Mouse (Mus musculus) G1E (cell line): ENCODE results near the gene Rgs12. TPM values are rescaled to one million over a fixed set of nuclear protein-coding genes. Genes with fewer than 3 reads are reported as not detected.
A peak's percentile ranks its signal among the peaks of the same experiment; 100 is the strongest.

Experiments used
- ATAC-seq: 2 replicates; pipeline ENCODE4 v1.8.0; 2016; ENCODE audit warnings: mild to moderate bottlenecking; ENCODE audit not compliant: insufficient number of reproducible peaks, poor library complexity, low FRiP score, severe bottlenecking; ENCODE audit errors: extremely low read depth
- DNase-seq: peaks from one replicate; pipeline ENCODE4 v3.0.0; 2012; ENCODE audit warnings: low spot score
- H3K27me3 ChIP-seq: 2 replicates; pipeline ENCODE4 v1.6.1; 2012; ENCODE audit warnings: mild to moderate bottlenecking, low read length, inconsistent platforms; ENCODE audit not compliant: insufficient read depth
- H3K36me3 ChIP-seq: replicated peaks from 2 replicates; pipeline ENCODE3; 2012; ENCODE audit warnings: mild to moderate bottlenecking, inconsistent platforms
- H3K4me1 ChIP-seq: 2 replicates; pipeline ENCODE4 v1.6.1; 2012; ENCODE audit warnings: low read depth, low read length, inconsistent platforms, mixed read lengths; ENCODE audit not compliant: insufficient read depth
- H3K4me3 ChIP-seq: 2 replicates; pipeline ENCODE4 v1.5.1; 2012; ENCODE audit warnings: low read depth, mild to moderate bottlenecking, inconsistent platforms, low read length, moderate library complexity, mixed read lengths
- H3K9me3 ChIP-seq: replicated peaks from 2 replicates; pipeline ENCODE4 v1.6.1; 2012; ENCODE audit warnings: inconsistent platforms
- CTCF ChIP-seq: IDR thresholded peaks from 2 replicates; pipeline ENCODE4 v1.5.1; 2012; ENCODE audit warnings: low read depth, low read length, inconsistent platforms, mixed read lengths
- GATA1 ChIP-seq: IDR thresholded peaks from 2 replicates; pipeline ENCODE4 v1.6.1; 2012; ENCODE audit warnings: borderline replicate concordance, low read length, inconsistent platforms, mixed read lengths
- GATA2 ChIP-seq: IDR thresholded peaks from 2 replicates; pipeline ENCODE4 v1.6.1; 2012; ENCODE audit warnings: low read depth, low read length, inconsistent platforms, borderline replicate concordance
- POLR2AphosphoS5 ChIP-seq: IDR thresholded peaks from 2 replicates; pipeline ENCODE4 v1.6.1; 2012; ENCODE audit warnings: low read depth, low read length, inconsistent platforms; ENCODE audit not compliant: insufficient replicate concordance
- TAL1 ChIP-seq: conservative IDR thresholded peaks from 2 replicates; pipeline ENCODE4 v1.6.1; 2012; ENCODE audit warnings: low read depth, low read length, inconsistent platforms, mixed read lengths
- polyA plus RNA-seq: library from polyadenylated mRNA; stranded (reverse); fragments of >175 nt; gene quantifications from 2 replicates; pipeline ENCODE4 v1.2.3, GENCODE M21; 2012
- total RNA-seq, 2 experiments: library from RNA; stranded (forward) in 1 of 2; stranded (reverse) in 1 of 2; fragments of 200-1000 nt in 1 of 2; fragments of >200 nt in 1 of 2; fragmentation: Nextera tagmentation in 1 of 2; gene quantifications; 2 replicates each; pipeline ENCODE4 v1.2.3; 2014 to 2017

Gene Rgs12
- total and polyA plus RNA-seq, 3 experiments = 1.8 to 14.3 (median 5.7) TPM

GRCm38 (mm10) chr5:34974773-34975443 is 25.7 kb downstream of the Rgs12 start:
- peaks cover 4% of the 10 kb centered on the region for H3K27me3 ChIP-seq
- DNase-seq = no peak
- H3K9me3 ChIP-seq = no peaks in the 10 kb centered on the region
- no peak for ATAC-seq
- H3K4me1 ChIP-seq = peaks cover 27% of the 10 kb centered on the region
- TF ChIP-seq CTCF (no peak), TAL1 (no peak), GATA2 (no peak), POLR2AphosphoS5 (no peak), GATA1 (no peak)
- H3K4me3 ChIP-seq = no peak overlapping the region
- H3K36me3 ChIP-seq = no peaks in the 10 kb centered on the region

GRCm38 (mm10) chr5:34976540-34977292 is 27.5 kb downstream of the Rgs12 start:
- no peaks in the 10 kb centered on the region for H3K9me3 ChIP-seq
- H3K4me3 ChIP-seq = no peak overlapping the region
- H3K36me3 ChIP-seq = no peaks in the 10 kb centered on the region
- peaks cover 4% of the 10 kb centered on the region for H3K27me3 ChIP-seq
- TF ChIP-seq POLR2AphosphoS5 (no peak), TAL1 (no peak), GATA2 (no peak), CTCF (no peak), GATA1 (no peak)
- H3K4me1 ChIP-seq = peaks cover 27% of the 10 kb centered on the region
- DNase-seq (no peak), ATAC-seq (no peak)

- DNase-seq = no peak
- no peak for ATAC-seq
- Histone ChIP-seq H3K36me3 (no peaks in the 10 kb centered on the region), H3K9me3 (no peaks in the 10 kb centered on the region), H3K27me3 (peaks cover 4% of the 10 kb centered on the region), H3K4me1 (peaks cover 14% of the 10 kb centered on the region), H3K4me3 (no peak overlapping the region)
- TF ChIP-seq GATA2 = no peak
- no peak for TF ChIP-seq GATA1
- TF ChIP-seq TAL1 = no peak
- no peak for TF ChIP-seq CTCF
- TF ChIP-seq POLR2AphosphoS5 = no peak
Observed at GRCm38 (mm10) chr5:34980099-34980498, 30.9 kb downstream of the Rgs12 start.

- no peak for TF ChIP-seq CTCF
- TF ChIP-seq GATA2 = no peak
- no peak for TF ChIP-seq GATA1
- no peak for TF ChIP-seq TAL1
- TF ChIP-seq POLR2AphosphoS5 = no peak
- peaks cover 4% of the 10 kb centered on the region for H3K4me1 ChIP-seq
- no peak for DNase-seq
- no peak overlapping the region for H3K4me3 ChIP-seq
- H3K9me3 ChIP-seq = no peaks in the 10 kb centered on the region
- H3K36me3 ChIP-seq = no peaks in the 10 kb centered on the region
- ATAC-seq = no peak
- H3K27me3 ChIP-seq = peaks cover 4% of the 10 kb centered on the region
Observed at GRCm38 (mm10) chr5:34981734-34982133, 32.5 kb downstream of the Rgs12 start.

GRCm38 (mm10) chr5:34984933-34985332 is 35.7 kb downstream of the Rgs12 start:
- Histone ChIP-seq H3K4me3 (no peak overlapping the region), H3K36me3 (no peaks in the 10 kb centered on the region), H3K9me3 (no peaks in the 10 kb centered on the region), H3K4me1 (peaks cover 2% of the 10 kb centered on the region; the same call in 1 of the 2 replicates), H3K27me3 (no peaks in the 10 kb centered on the region; the same call in 1 of the 2 replicates)
- DNase-seq (no peak), ATAC-seq (no peak)
- TF ChIP-seq POLR2AphosphoS5 (no peak), GATA2 (no peak), CTCF (no peak), TAL1 (no peak), GATA1 (no peak)

GRCm38 (mm10) chr5:34985867-34986266 is 36.6 kb downstream of the Rgs12 start:
- peaks cover 2% of the 10 kb centered on the region; the same call in 1 of the 2 replicates for H3K4me1 ChIP-seq

More at GRCm38 (mm10) chr5:34985867-34986266, 36.6 kb downstream of the Rgs12 start:
- TF ChIP-seq TAL1 = no peak
- TF ChIP-seq CTCF = peak; percentile 74
- no peak for TF ChIP-seq POLR2AphosphoS5
- H3K27me3 ChIP-seq = no peaks in the 10 kb centered on the region; the same call in 1 of the 2 replicates
- H3K4me3 ChIP-seq = no peak overlapping the region
- ATAC-seq = no peak
- H3K9me3 ChIP-seq = no peaks in the 10 kb centered on the region
- peak; percentile 40 for DNase-seq
- H3K36me3 ChIP-seq = no peaks in the 10 kb centered on the region
